8 mouse cellular contexts compared by ENCODE assay signal in the genomic region with DNA sequence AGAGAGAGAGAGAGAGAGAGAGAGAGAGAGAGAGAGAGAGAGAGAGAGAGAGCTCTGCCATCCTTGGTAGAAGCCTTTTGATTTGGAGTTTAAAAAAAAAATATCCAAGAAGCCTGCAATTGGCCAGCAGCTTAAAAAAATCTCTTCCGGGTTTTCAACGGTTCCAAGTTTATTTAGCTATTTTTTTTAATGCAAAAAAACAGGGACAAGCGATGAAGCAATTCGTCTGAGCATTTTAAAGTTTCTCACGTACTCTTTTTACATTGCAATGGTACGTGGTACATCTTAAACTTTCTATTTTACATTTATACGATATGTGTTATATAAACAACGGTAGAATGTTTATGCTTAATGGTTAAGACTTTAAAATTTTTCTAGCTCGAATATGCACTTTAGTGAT. TPM values are rescaled to one million over a fixed set of nuclear protein-coding genes. Genes with fewer than 3 reads are reported as not detected.
A peak's percentile ranks its signal among the peaks of the same experiment; 100 is the strongest.
DNase-seq lines count a peak whose midpoint lies in the region; ATAC-seq and TF ChIP-seq lines count a peak whose summit lies in the region.

A gene (plus strand): TSS at position 94 of the 400 bp plus-strand sequence.

- no peak for TF ChIP-seq RAD21 in MEL (IDR thresholded peaks at IDR 0.05; ENCODE audit: low read depth, low read length)

- peak within 1 kb of the TSS; percentile 94 for H3K27ac ChIP-seq in kidney, embryonic 16.5 days (ENCODE audit: low read length)
- H3K27ac ChIP-seq in MEL (ENCODE audit: control insufficient read depth, low read depth, low read length), result peak within 1 kb of the TSS; percentile 88
- peak within 1 kb of the TSS; percentile 97 for H3K27ac ChIP-seq in forebrain, embryonic 15.5 days (replicated peaks)
- peak within 1 kb of the TSS; percentile 86 for H3K27ac ChIP-seq in hindbrain, embryonic 13.5 days
- H3K27ac ChIP-seq in liver, embryonic 14.5 days, result no peak within 1 kb of the TSS

- H3K27me3 ChIP-seq in kidney, embryonic 16.5 days (ENCODE audit: insufficient read depth, low read length), result peaks cover 15% of the 10 kb centered on the region
- H3K27me3 ChIP-seq in MEL (ENCODE audit: control insufficient read depth in 1 of 2, insufficient read depth in 2 of 2, low read length in 2 of 2), result no peaks in the 10 kb centered on the region
- H3K27me3 ChIP-seq in forebrain, embryonic 15.5 days, result no peaks in the 10 kb centered on the region
- peaks cover 24% of the 10 kb centered on the region for H3K27me3 ChIP-seq in hindbrain, embryonic 13.5 days
- H3K27me3 ChIP-seq in liver, embryonic 14.5 days (ENCODE audit: control insufficient read depth, insufficient read depth, low read length), result peaks cover 40% of the 10 kb centered on the region

- H3K4me1 ChIP-seq in kidney, embryonic 16.5 days (ENCODE audit: insufficient read depth, low read length), result peaks cover 29% of the 10 kb centered on the region
- peaks cover 0 to 5% of the 10 kb centered on the region in 2 experiments for H3K4me1 ChIP-seq in MEL (ENCODE audit: control insufficient read depth in 1 of 2, insufficient read depth in 2 of 2, low read length in 2 of 2)
- peaks cover 39% of the 10 kb centered on the region for H3K4me1 ChIP-seq in forebrain, embryonic 15.5 days
- H3K4me1 ChIP-seq in hindbrain, embryonic 13.5 days (replicated peaks), result peaks cover 37% of the 10 kb centered on the region
- peaks cover 0 to 1% of the 10 kb centered on the region in 2 experiments; a peak in 1 of 4 replicates for H3K4me1 ChIP-seq in liver, embryonic 14.5 days (replicated peaks; ENCODE audit: control insufficient read depth in 2 of 2, insufficient read depth in 2 of 2, low read length in 1 of 2)

- H3K79me2 ChIP-seq in MEL (ENCODE audit: control insufficient read depth, insufficient read depth, low read length, poor library complexity), result peaks cover 13% of the 10 kb centered on the region

- TF ChIP-seq POLR2A in MEL (IDR thresholded peaks at IDR 0.05; ENCODE audit: control insufficient read depth in 1 of 2, insufficient read depth in 1 of 2, low read depth in 1 of 2, low read length in 2 of 2, poor library complexity in 1 of 2), result no peak; a peak in 1 of 4 replicates

- H3K36me3 ChIP-seq in kidney, embryonic 16.5 days (ENCODE audit: insufficient read depth, low read length), result no peaks in the 10 kb centered on the region
- peaks cover 0 to 4% of the 10 kb centered on the region in 2 experiments; a peak in 2 of 4 replicates for H3K36me3 ChIP-seq in MEL (ENCODE audit: control insufficient read depth in 1 of 2, insufficient read depth in 2 of 2, low read length in 2 of 2)
- H3K36me3 ChIP-seq in forebrain, embryonic 15.5 days, result no peaks in the 10 kb centered on the region
- H3K36me3 ChIP-seq in hindbrain, embryonic 13.5 days, result no peaks in the 10 kb centered on the region
- no peaks in the 10 kb centered on the region for H3K36me3 ChIP-seq in liver, embryonic 14.5 days (replicated peaks; ENCODE audit: control insufficient read depth, insufficient read depth, low read depth)

- peak within 1 kb of the TSS; percentile 57 for H3K9ac ChIP-seq in kidney, embryonic 16.5 days (replicated peaks; ENCODE audit: low read length)
- H3K9ac ChIP-seq in MEL (ENCODE audit: control insufficient read depth, low read depth, low read length, poor library complexity, severe bottlenecking), result peak within 1 kb of the TSS; percentile 60
- H3K9ac ChIP-seq in forebrain, embryonic 15.5 days (replicated peaks), result peak within 1 kb of the TSS; percentile 48
- peak within 1 kb of the TSS; percentile 72 for H3K9ac ChIP-seq in hindbrain, embryonic 13.5 days
- no peak within 1 kb of the TSS; the same call in 1 of the 2 replicates for H3K9ac ChIP-seq in liver, embryonic 14.5 days (replicated peaks)

- WGBS in kidney, embryonic 16.5 days, result under 1% methylated on average over 9 of the region's 9 CpGs
- WGBS in forebrain, embryonic 15.5 days, result 0% methylated on average over 9 of the region's 9 CpGs
- under 1% methylated on average over 9 of the region's 9 CpGs for WGBS in hindbrain, embryonic 13.5 days
- WGBS in liver, embryonic 14.5 days (ENCODE audit: insufficient replicate concordance), result under 1% methylated on average over 9 of the region's 9 CpGs

- peak within 1 kb of the TSS; percentile 48 for H3K4me3 ChIP-seq in kidney, embryonic 16.5 days (ENCODE audit: low read length)
- H3K4me3 ChIP-seq in MEL (ENCODE audit: control insufficient read depth in 1 of 2, insufficient read depth in 1 of 2, low read depth in 2 of 2, low read length in 2 of 2), result peak within 1 kb of the TSS; percentile 67 to 76
- peak within 1 kb of the TSS; percentile 46 for H3K4me3 ChIP-seq in forebrain, embryonic 15.5 days
- H3K4me3 ChIP-seq in hindbrain, embryonic 13.5 days, result peak within 1 kb of the TSS; percentile 50
- H3K4me3 ChIP-seq in liver, embryonic 14.5 days (ENCODE audit: insufficient read depth in 1 of 2, low read depth in 2 of 2, low read length in 2 of 2), result peak within 1 kb of the TSS; percentile 56 to 72

- DNase-seq in kidney, adult 18-20 months, result no peak
- peak; percentile 73 for DNase-seq in MEL (ENCODE audit: low read depth, low spot score)
- DNase-seq in liver, embryonic 14.5 days (ENCODE audit: low read depth in 3 of 3, low spot score in 3 of 3), result peak in 1 of 3 experiments; percentile 24
- no peak for DNase-seq in T-cell, adult 2 months (ENCODE audit: low spot score)

- no peak for TF ChIP-seq EP300 in MEL (IDR thresholded peaks at IDR 0.05; ENCODE audit: low read depth in 1 of 2, low read length in 2 of 2)
- TF ChIP-seq EP300 in liver, embryonic 14.5 days (IDR thresholded peaks at IDR 0.05; ENCODE audit: low read depth), result no peak

- ATAC-seq in kidney, embryonic 16.5 days (ENCODE audit: low FRiP score, low TSS enrichment), result no peak
- no peak for ATAC-seq in forebrain, embryonic 15.5 days (replicated peaks)
- ATAC-seq in hindbrain, embryonic 13.5 days (ENCODE audit: low FRiP score), result no peak
- no peak for ATAC-seq in liver, embryonic 14.5 days (ENCODE audit: insufficient read depth)
- ATAC-seq in frontal cortex, adult (ENCODE audit: low TSS enrichment), result no peak

- no peaks in the 10 kb centered on the region for H3K9me3 ChIP-seq in kidney, embryonic 16.5 days (ENCODE audit: low read length)
- H3K9me3 ChIP-seq in MEL (replicated peaks; ENCODE audit: insufficient read depth, low read length), result no peaks in the 10 kb centered on the region
- no peaks in the 10 kb centered on the region for H3K9me3 ChIP-seq in forebrain, embryonic 15.5 days
- no peaks in the 10 kb centered on the region for H3K9me3 ChIP-seq in hindbrain, embryonic 13.5 days
- H3K9me3 ChIP-seq in liver, embryonic 14.5 days (ENCODE audit: control insufficient read depth, low read length), result no peaks in the 10 kb centered on the region

- H3K4me2 ChIP-seq in kidney, embryonic 16.5 days (replicated peaks; ENCODE audit: low read depth, low read length), result peak within 1 kb of the TSS; percentile 65
- H3K4me2 ChIP-seq in forebrain, embryonic 15.5 days (replicated peaks), result peak within 1 kb of the TSS; percentile 58
- H3K4me2 ChIP-seq in hindbrain, embryonic 13.5 days, result peak within 1 kb of the TSS; percentile 65
- peak within 1 kb of the TSS; percentile 65 for H3K4me2 ChIP-seq in liver, embryonic 14.5 days (ENCODE audit: low read depth)

- TF ChIP-seq CTCF in MEL (IDR thresholded peaks at IDR 0.05 in 2 of 3, conservative IDR thresholded peaks at IDR 0.05 in 1 of 3; ENCODE audit: control insufficient read depth in 1 of 3, insufficient read depth in 1 of 3, low read depth in 2 of 3, low read length in 3 of 3, poor library complexity in 1 of 3, severe bottlenecking in 1 of 3), result no peak
- TF ChIP-seq CTCF in liver, embryonic 14.5 days (IDR thresholded peaks at IDR 0.05; ENCODE audit: low read depth), result no peak

TF ChIP-seq in MEL, 35 proteins besides CTCF, POLR2A, EP300 and RAD21 (continues in another document):
- no peak for TF ChIP-seq MAX (IDR thresholded peaks at IDR 0.05; ENCODE audit: low read length)
- TF ChIP-seq ZNF384 (IDR thresholded peaks at IDR 0.05; ENCODE audit: low read depth, low read length), result peak; percentile 94
- TF ChIP-seq NRF1 (IDR thresholded peaks at IDR 0.05; ENCODE audit: insufficient read depth, low read depth, low read length, poor library complexity, severe bottlenecking), result no peak
- TF ChIP-seq TCF12 (IDR thresholded peaks at IDR 0.05; ENCODE audit: low read depth, low read length), result no peak
- TF ChIP-seq ELF1 (IDR thresholded peaks at IDR 0.05; ENCODE audit: low read depth, low read length), result peak; percentile 72
- no peak for TF ChIP-seq ETS1 (IDR thresholded peaks at IDR 0.05; ENCODE audit: low read depth, low read length)
- TF ChIP-seq USF1 (IDR thresholded peaks at IDR 0.05; ENCODE audit: low read depth, low read length), result no peak
- no peak for TF ChIP-seq GABPA (IDR thresholded peaks at IDR 0.05; ENCODE audit: low read depth, low read length)
- TF ChIP-seq MEF2A (IDR thresholded peaks at IDR 0.05; ENCODE audit: extremely low read depth, insufficient replicate concordance, low read depth, low read length, poor library complexity, severe bottlenecking), result no peak
- TF ChIP-seq MYC (IDR thresholded peaks at IDR 0.05; ENCODE audit: low read depth, low read length), result no peak
- no peak for TF ChIP-seq MXI1 (IDR thresholded peaks at IDR 0.05; ENCODE audit: low read depth, low read length)
- no peak for TF ChIP-seq UBTF (IDR thresholded peaks at IDR 0.05; ENCODE audit: borderline replicate concordance, insufficient read depth, low read depth, low read length)
- peak; percentile 0; the same call in 1 of the 2 replicates for TF ChIP-seq SIN3A (IDR thresholded peaks at IDR 0.05; ENCODE audit: low read length)
- TF ChIP-seq E2F4 (IDR thresholded peaks at IDR 0.05; ENCODE audit: borderline replicate concordance, low read depth, low read length), result 0 out of 2 replicates have a peak, but pooled peaks have one; percentile 35
- no peak; the same call in 1 of the 2 replicates for TF ChIP-seq CHD1 (IDR thresholded peaks at IDR 0.05; ENCODE audit: low read depth, low read length)
- no peak for TF ChIP-seq ZC3H11A (IDR thresholded peaks at IDR 0.05; ENCODE audit: low read depth, low read length)
- TF ChIP-seq MAFK (IDR thresholded peaks at IDR 0.05; ENCODE audit: borderline replicate concordance, low read depth, low read length), result no peak
- TF ChIP-seq NELFE (IDR thresholded peaks at IDR 0.05; ENCODE audit: low read depth, low read length), result no peak
- no peak for TF ChIP-seq ZKSCAN1 (IDR thresholded peaks at IDR 0.05; ENCODE audit: low read depth, low read length)

RNA-seq across cellular contexts. Expression of the gene that starts here (rescaled TPM):
- polyA plus RNA-seq in kidney, embryonic 16.5 days (2015; fragmentation: Nextera tagmentation; extraction: Ambion mirVana), result 19.9 and 25.0 TPM in 2 replicates
- 10.2 and 16.4 TPM in 2 replicates for total RNA-seq in MEL (2012; rRNA removed)
- polyA plus RNA-seq in MEL (2012; ENCODE audit: insufficient read depth in 1 of 2, insufficient read length in 2 of 2, low read depth in 1 of 2, low replicate concordance in 2 of 2, missing spikeins in 1 of 2), result 10 to 100 TPM; 13.4 to 20.5 TPM
- 98.3 and 101 TPM in 2 replicates for polyA plus RNA-seq in forebrain, embryonic 15.5 days (2015; fragmentation: Nextera tagmentation; extraction: Ambion mirVana)
- polyA plus RNA-seq in hindbrain, embryonic 13.5 days (2015; fragmentation: Nextera tagmentation; extraction: Ambion mirVana), result 48.1 and 53.2 TPM in 2 replicates
- 1.0 and 1.5 TPM in 2 replicates for polyA plus RNA-seq in liver, embryonic 14.5 days (2012; rRNA removed)
- 2.5 and 2.6 TPM in 2 replicates for polyA plus RNA-seq in liver, embryonic 14.5 days (2014; fragmentation: Nextera tagmentation; extraction: Ambion mirVana)
